Mouse (Mus musculus): ENCODE results near the gene Nom1.

DNA sequence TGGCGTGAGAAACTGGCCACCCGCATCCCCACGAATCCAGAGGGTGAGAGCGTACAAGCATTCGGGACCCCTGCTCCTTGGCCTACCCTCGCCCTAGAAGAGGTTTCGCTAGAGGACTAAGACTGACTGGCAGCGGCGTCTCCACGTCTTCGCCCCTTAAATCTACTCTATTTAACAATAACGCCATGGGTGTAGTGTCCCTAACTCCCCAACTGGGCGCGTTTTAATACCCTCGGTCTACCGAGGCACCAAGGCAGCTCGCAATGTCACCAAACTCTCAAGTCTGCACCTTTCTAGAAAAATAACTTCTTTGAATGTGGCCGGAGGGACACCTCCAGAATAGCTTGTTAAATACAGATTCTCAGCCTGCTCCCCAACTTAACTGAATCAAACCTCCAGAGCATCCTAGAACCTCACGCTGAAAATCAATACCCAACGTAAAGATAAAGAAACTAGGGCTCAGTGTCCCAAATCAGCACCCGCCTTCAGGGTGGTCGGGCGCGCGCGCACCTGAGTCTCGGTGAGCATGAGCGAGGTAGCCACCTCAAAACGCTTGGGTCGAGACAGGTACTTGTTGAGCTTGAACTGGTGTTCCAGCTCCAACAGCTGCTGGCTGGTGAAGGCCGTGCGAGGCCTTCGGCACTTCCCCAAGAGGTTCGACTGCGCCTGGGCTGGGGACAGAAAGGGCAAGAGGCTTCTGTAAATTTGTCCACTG is 39.9 kb downstream of the Nom1 start:
- TF ChIP-seq CTCF (IDR thresholded peaks at IDR 0.05; ENCODE audit: borderline replicate concordance, extremely low read depth, insufficient read depth, insufficient read length) (no peak), POLR2A (IDR thresholded peaks at IDR 0.05; ENCODE audit: borderline replicate concordance, extremely low read depth, insufficient read depth, insufficient read length, poor library complexity, severe bottlenecking) (no peak)
